8 mouse cellular contexts compared by ENCODE assay signal in the genomic region with DNA sequence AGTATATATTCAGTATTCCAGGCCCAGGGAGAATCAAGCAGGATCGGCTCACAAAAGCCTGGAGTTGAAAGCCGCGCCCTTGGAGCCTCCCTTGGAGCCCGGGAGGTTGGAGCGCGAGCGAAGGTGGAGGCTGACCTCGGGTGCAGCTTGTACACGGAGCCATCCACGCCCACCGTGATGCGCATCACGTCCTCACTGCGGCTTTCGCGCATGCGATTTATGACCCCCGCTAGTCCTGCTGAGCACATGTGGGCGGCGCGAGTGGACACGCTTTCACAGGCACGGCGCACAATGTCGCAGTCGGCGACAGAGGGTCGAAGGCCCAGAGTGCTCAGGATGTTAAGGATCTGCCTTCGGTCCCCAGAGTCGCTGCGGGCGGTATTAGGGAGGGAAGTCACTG. TPM values are rescaled to one million over a fixed set of nuclear protein-coding genes. Genes with fewer than 3 reads are reported as not detected.
DNase-seq lines count a peak whose midpoint lies in the region; ATAC-seq lines count a peak whose summit lies in the region.

No protein-coding gene starts in this region.

- H3K4me2 ChIP-seq in forebrain, embryonic 16.5 days (ENCODE audit: low read length) = peak overlapping the region; percentile 78
- peak overlapping the region; percentile 56 for H3K4me2 ChIP-seq in stomach, embryonic 16.5 days (ENCODE audit: low read depth, low read length)

- H3K4me3 ChIP-seq in forebrain, embryonic 16.5 days (replicated peaks; ENCODE audit: low read length) = peak overlapping the region; percentile 52
- H3K4me3 ChIP-seq in midbrain, embryonic 10.5 days = peak overlapping the region; percentile 56
- H3K4me3 ChIP-seq in stomach, embryonic 16.5 days (replicated peaks; ENCODE audit: low read length) = peak overlapping the region; percentile 39

- peak; percentile 63 for DNase-seq in layer of hippocampus, adult 9-11 months
- DNase-seq in layer of hippocampus, adult 9-10 months (ENCODE audit: low spot score) = no peak
- DNase-seq in cerebellum, postnatal 10 days = peak; percentile 77 to 85
- peak; percentile 38 to 68 for DNase-seq in kidney, postnatal 25 days
- DNase-seq in midbrain, embryonic 10.5 days (ENCODE audit: low spot score) = peak; percentile 76

- no peaks in the 10 kb centered on the region for H3K27me3 ChIP-seq in forebrain, embryonic 16.5 days (replicated peaks; ENCODE audit: control insufficient read depth, insufficient read depth, low read length)
- peaks cover 71% of the 10 kb centered on the region for H3K27me3 ChIP-seq in midbrain, embryonic 10.5 days (ENCODE audit: low read depth, poor library complexity, severe bottlenecking)
- H3K27me3 ChIP-seq in stomach, embryonic 16.5 days (ENCODE audit: control insufficient read depth, insufficient read depth, low read length) = no peaks in the 10 kb centered on the region

- H3K9ac ChIP-seq in forebrain, embryonic 16.5 days (replicated peaks; ENCODE audit: low read depth, low read length) = peak overlapping the region; percentile 75
- peak overlapping the region; percentile 58 for H3K9ac ChIP-seq in stomach, embryonic 16.5 days (ENCODE audit: low read length)

- peak; percentile 87 for ATAC-seq in forebrain, embryonic 16.5 days
- peak; percentile 82; the same call in 1 of the 2 replicates for ATAC-seq in stomach, embryonic 16.5 days (ENCODE audit: insufficient read depth, low FRiP score)
- no peak for ATAC-seq in erythroid progenitor cell, adult 5-6 weeks (replicated peaks; ENCODE audit: low FRiP score, poor library complexity, severe bottlenecking)

- H3K9me3 ChIP-seq in forebrain, embryonic 16.5 days (ENCODE audit: control insufficient read depth, low read length) = no peaks in the 10 kb centered on the region
- no peaks in the 10 kb centered on the region for H3K9me3 ChIP-seq in midbrain, embryonic 10.5 days (replicated peaks)
- no peaks in the 10 kb centered on the region for H3K9me3 ChIP-seq in stomach, embryonic 16.5 days (replicated peaks; ENCODE audit: control insufficient read depth, low read length)

- H3K27ac ChIP-seq in forebrain, embryonic 16.5 days (ENCODE audit: low read length) = peak overlapping the region; percentile 75
- H3K27ac ChIP-seq in midbrain, embryonic 10.5 days (replicated peaks) = peak overlapping the region; percentile 87
- H3K27ac ChIP-seq in stomach, embryonic 16.5 days (ENCODE audit: low read length) = peak overlapping the region; percentile 24; the same call in 1 of the 2 replicates

- under 1% methylated on average over 32 of the region's 32 CpGs for WGBS in forebrain, embryonic 16.5 days
- WGBS in midbrain, embryonic 10.5 days = under 1% methylated on average over 32 of the region's 32 CpGs
- WGBS in stomach, embryonic 16.5 days = 3% methylated on average over 32 of the region's 32 CpGs

- no peaks in the 10 kb centered on the region for H3K36me3 ChIP-seq in forebrain, embryonic 16.5 days (ENCODE audit: control insufficient read depth, insufficient read depth)
- H3K36me3 ChIP-seq in midbrain, embryonic 10.5 days = no peaks in the 10 kb centered on the region
- H3K36me3 ChIP-seq in stomach, embryonic 16.5 days (ENCODE audit: control insufficient read depth, insufficient read depth, low read length) = no peaks in the 10 kb centered on the region

- H3K4me1 ChIP-seq in forebrain, embryonic 16.5 days (replicated peaks; ENCODE audit: control insufficient read depth, insufficient read depth, low read length) = peaks cover 15% of the 10 kb centered on the region
- peaks cover 52% of the 10 kb centered on the region for H3K4me1 ChIP-seq in midbrain, embryonic 10.5 days
- H3K4me1 ChIP-seq in stomach, embryonic 16.5 days (ENCODE audit: control insufficient read depth, insufficient read depth, low read length) = peaks cover 29% of the 10 kb centered on the region

RNA-seq across cellular contexts. Expression of gene Myl7, which starts 3.4 kb away (rescaled TPM):
- polyA plus RNA-seq in forebrain, embryonic 16.5 days (2015; fragmentation: Nextera tagmentation; extraction: Ambion mirVana) = not detected in 2 replicates
- polyA plus RNA-seq in midbrain, embryonic 10.5 days (2016; fragmentation: Nextera tagmentation; extraction: Ambion mirVana) = 2.5 and 3.7 TPM in 2 replicates
- polyA plus RNA-seq in stomach, embryonic 16.5 days (2015; fragmentation: Nextera tagmentation; extraction: Ambion mirVana) = 32.4 and 43.0 TPM in 2 replicates
- not detected in 2 replicates for total RNA-seq in erythroid progenitor cell, adult 5-6 weeks (2015; ENCODE audit: low replicate concordance)
- total RNA-seq in erythroid progenitor cell, adult 5-6 weeks (2017; ENCODE audit: low replicate concordance) = not detected in 2 replicates

RNA-seq across cellular contexts. Expression of gene Pold2, which starts 23.9 kb away (rescaled TPM):
- polyA plus RNA-seq in forebrain, embryonic 16.5 days (2015; fragmentation: Nextera tagmentation; extraction: Ambion mirVana) = 72.1 and 75.8 TPM in 2 replicates
- 148 and 160 TPM in 2 replicates for polyA plus RNA-seq in midbrain, embryonic 10.5 days (2016; fragmentation: Nextera tagmentation; extraction: Ambion mirVana)
- 112 and 116 TPM in 2 replicates for polyA plus RNA-seq in stomach, embryonic 16.5 days (2015; fragmentation: Nextera tagmentation; extraction: Ambion mirVana)
- 23.1 and 38.2 TPM in 2 replicates for total RNA-seq in erythroid progenitor cell, adult 5-6 weeks (2015; ENCODE audit: low replicate concordance)
- 14.4 and 14.9 TPM in 2 replicates for total RNA-seq in erythroid progenitor cell, adult 5-6 weeks (2017; ENCODE audit: low replicate concordance)

RNA-seq across cellular contexts. Expression of gene Aebp1, which starts 40.2 kb away (rescaled TPM):
- 12.6 and 18.5 TPM in 2 replicates for polyA plus RNA-seq in forebrain, embryonic 16.5 days (2015; fragmentation: Nextera tagmentation; extraction: Ambion mirVana)
- polyA plus RNA-seq in midbrain, embryonic 10.5 days (2016; fragmentation: Nextera tagmentation; extraction: Ambion mirVana) = 8.1 and 13.5 TPM in 2 replicates
- polyA plus RNA-seq in stomach, embryonic 16.5 days (2015; fragmentation: Nextera tagmentation; extraction: Ambion mirVana) = 50.6 and 56.1 TPM in 2 replicates
- 1.3 TPM in 1 of 2 replicates, not detected in the other for total RNA-seq in erythroid progenitor cell, adult 5-6 weeks (2015; ENCODE audit: low replicate concordance)
- total RNA-seq in erythroid progenitor cell, adult 5-6 weeks (2017; ENCODE audit: low replicate concordance) = not detected in 2 replicates

RNA-seq across cellular contexts. Expression of gene Gck, which starts 47.9 kb away (rescaled TPM):
- polyA plus RNA-seq in forebrain, embryonic 16.5 days (2015; fragmentation: Nextera tagmentation; extraction: Ambion mirVana) = 5.5 and 8.2 TPM in 2 replicates
- 2.5 and 2.9 TPM in 2 replicates for polyA plus RNA-seq in midbrain, embryonic 10.5 days (2016; fragmentation: Nextera tagmentation; extraction: Ambion mirVana)
- 3.5 and 3.6 TPM in 2 replicates for polyA plus RNA-seq in stomach, embryonic 16.5 days (2015; fragmentation: Nextera tagmentation; extraction: Ambion mirVana)
- total RNA-seq in erythroid progenitor cell, adult 5-6 weeks (2015; ENCODE audit: low replicate concordance) = not detected in 2 replicates
- total RNA-seq in erythroid progenitor cell, adult 5-6 weeks (2017; ENCODE audit: low replicate concordance) = not detected in 2 replicates

RNA-seq across cellular contexts. Expression of gene Ykt6, which starts 53.5 kb away (rescaled TPM):
- polyA plus RNA-seq in forebrain, embryonic 16.5 days (2015; fragmentation: Nextera tagmentation; extraction: Ambion mirVana) = 93.4 and 111 TPM in 2 replicates
- 54.5 and 60.4 TPM in 2 replicates for polyA plus RNA-seq in midbrain, embryonic 10.5 days (2016; fragmentation: Nextera tagmentation; extraction: Ambion mirVana)
- 56.2 and 58.1 TPM in 2 replicates for polyA plus RNA-seq in stomach, embryonic 16.5 days (2015; fragmentation: Nextera tagmentation; extraction: Ambion mirVana)
- 8.3 and 10.9 TPM in 2 replicates for total RNA-seq in erythroid progenitor cell, adult 5-6 weeks (2015; ENCODE audit: low replicate concordance)
- 10.6 and 18.4 TPM in 2 replicates for total RNA-seq in erythroid progenitor cell, adult 5-6 weeks (2017; ENCODE audit: low replicate concordance)

Comparison
In these comparisons a context has a peak if more than half of its experiments do, and no peak if none do; other contexts are left out.
1. H3K27ac ChIP-seq: peak in every context shown above with its lines; median percentile 87 in midbrain, embryonic 10.5 days; 75 in forebrain, embryonic 16.5 days; 24 in stomach, embryonic 16.5 days.